In the genomic region with DNA sequence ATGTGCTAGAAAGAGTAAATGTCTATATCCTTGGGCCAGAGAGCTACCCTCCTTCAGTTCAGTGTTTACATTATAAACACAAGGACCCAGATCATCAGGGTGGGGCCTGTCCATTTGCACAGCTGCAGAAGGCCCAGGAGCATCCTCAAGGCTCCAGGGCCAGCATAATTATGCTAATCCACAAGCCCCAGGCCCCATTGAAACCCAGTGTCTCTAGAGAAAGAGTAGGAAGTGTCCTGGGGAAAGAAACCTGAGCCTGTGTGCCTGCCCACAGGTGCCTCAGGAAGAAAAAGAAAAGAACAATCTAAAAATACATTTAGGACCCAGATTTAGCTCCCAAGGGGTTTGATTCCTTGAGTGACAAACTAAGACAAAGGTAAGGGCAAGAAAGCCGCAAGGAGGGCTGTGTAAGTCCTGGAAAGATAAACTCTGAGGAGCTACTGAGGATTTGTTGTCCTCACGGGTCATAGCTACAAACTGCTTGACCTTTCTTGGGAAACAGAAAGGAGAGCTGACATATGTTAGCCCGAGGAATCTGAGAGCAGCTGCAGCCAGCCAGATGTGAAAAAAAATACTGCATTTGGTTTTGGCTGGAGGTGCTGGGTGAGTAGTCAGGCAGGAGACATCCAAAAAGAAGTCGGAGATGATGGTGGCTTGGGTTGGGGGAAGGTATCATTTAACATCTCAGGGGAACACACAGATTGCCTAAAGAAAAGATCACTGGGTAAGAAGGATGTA, we compare ENCODE assay signal across 8 mouse cellular contexts. TPM values are rescaled to one million over a fixed set of nuclear protein-coding genes. Genes with fewer than 3 reads are reported as not detected.
DNase-seq lines count a peak whose midpoint lies in the region; TF ChIP-seq lines count a peak whose summit lies in the region.

No protein-coding gene starts in this region.

- H3K27ac ChIP-seq in gastrocnemius, adult 2 months: peak overlapping the region; percentile 75
- peak overlapping the region; percentile 85 for H3K27ac ChIP-seq in midbrain, embryonic 10.5 days (replicated peaks)

- peaks cover 32% of the 10 kb centered on the region for H3K4me1 ChIP-seq in midbrain, embryonic 10.5 days

- 4% methylated on average over 4 of the region's 4 CpGs for WGBS in midbrain, embryonic 10.5 days

- no peaks in the 10 kb centered on the region for H3K9me3 ChIP-seq in midbrain, embryonic 10.5 days (replicated peaks)

- DNase-seq in gastrocnemius, adult 2 months: no peak
- no peak for DNase-seq in gastrocnemius, postnatal 10 days
- peak; percentile 99 for DNase-seq in R1 (ENCODE audit: low read depth, low spot score)
- peak; percentile 48 for DNase-seq in forelimb bud, embryonic 11.5 days (ENCODE audit: low read depth, low spot score)
- DNase-seq in midbrain, embryonic 10.5 days (ENCODE audit: low spot score): peak; percentile 40
- DNase-seq in cerebellum, adult 11 months: no peak
- DNase-seq in urinary bladder, adult 18-20 months (ENCODE audit: low spot score in 2 of 2): no peak
- DNase-seq in frontal cortex, adult 2 months (ENCODE audit: extremely low spot score in 1 of 2, low spot score in 1 of 2): no peak

- TF ChIP-seq CTCF in gastrocnemius, adult 2 months (IDR thresholded peaks at IDR 0.05): no peak

- H3K36me3 ChIP-seq in midbrain, embryonic 10.5 days: no peaks in the 10 kb centered on the region

- peak overlapping the region; percentile 67 for H3K4me3 ChIP-seq in gastrocnemius, adult 2 months
- peak overlapping the region; percentile 49 for H3K4me3 ChIP-seq in midbrain, embryonic 10.5 days

- intact Hi-C loops in gastrocnemius, adult 2 months (cut with DNase I): loop anchor here (5.0 kb wide), 1 partner anchor 38 kb away; no protein-coding TSS in a partner anchor

- no peaks in the 10 kb centered on the region for H3K27me3 ChIP-seq in midbrain, embryonic 10.5 days (ENCODE audit: low read depth, poor library complexity, severe bottlenecking)

RNA-seq across cellular contexts. Expression of gene Enpp3, which starts 7.8 kb away (rescaled TPM):
- 1 to 10 TPM; 1.6 to 2.0 TPM for total RNA-seq in gastrocnemius, adult 2 months (2021)
- 1 to 10 TPM; 7.4 to 8.1 TPM for total RNA-seq in gastrocnemius, postnatal 10 days (2021)
- 7.7 and 9.0 TPM in 2 replicates for polyA plus RNA-seq in midbrain, embryonic 10.5 days (2016; fragmentation: Nextera tagmentation; extraction: Ambion mirVana)
- 0.57 and 0.94 TPM in 2 replicates for polyA plus RNA-seq in frontal cortex, adult 2 months (2012; rRNA removed)

RNA-seq across cellular contexts. Expression of gene Med23, which starts 35.0 kb away (rescaled TPM):
- total RNA-seq in gastrocnemius, adult 2 months (2021): 10 to 100 TPM in 1 of 2 experiments, 1 to 10 TPM in 1; 9.8 to 11.7 TPM
- 10 to 100 TPM; 11.1 to 12.8 TPM for total RNA-seq in gastrocnemius, postnatal 10 days (2021)
- polyA plus RNA-seq in midbrain, embryonic 10.5 days (2016; fragmentation: Nextera tagmentation; extraction: Ambion mirVana): 23.8 and 25.7 TPM in 2 replicates
- 33.5 and 38.7 TPM in 2 replicates for polyA plus RNA-seq in frontal cortex, adult 2 months (2012; rRNA removed)

Comparison
In these comparisons a context has a peak if more than half of its experiments do, and no peak if none do; other contexts are left out.
1. DNase-seq: peak in R1 (single experiment), forelimb bud, embryonic 11.5 days (single experiment) and midbrain, embryonic 10.5 days (single experiment); none in gastrocnemius, adult 2 months (single experiment), gastrocnemius, postnatal 10 days (single experiment), cerebellum, adult 11 months (single experiment), urinary bladder, adult 18-20 months (0 of 2) and frontal cortex, adult 2 months (0 of 2).